Mouse (Mus musculus): ENCODE measurements around the gene Tnfrsf8.
"Not testable (repeated sequence)": the region's sequence is repeated elsewhere in the genome, so short reads cannot be mapped to it uniquely, and the experiment has no call there.

Gene Tnfrsf8

GRCm38 (mm10) chr4:145314836-145315467 lies at the start of gene Tnfrsf8:
Gene Tnfrsf8, minus strand, starts transcription at chr4:145315164.
- no peak for DNase-seq

GRCm38 (mm10) chr4:145361635-145362034 lies 46.7 kb upstream of the Tnfrsf8 start:
- not testable (repeated sequence) for DNase-seq

GRCm38 (mm10) chr4:145361065-145361464 lies 46.1 kb upstream of the Tnfrsf8 start:
- DNase-seq: no peak

- no peak for DNase-seq
Measured at GRCm38 (mm10) chr4:145360567-145360966, 45.6 kb upstream of the Tnfrsf8 start.

DNA sequence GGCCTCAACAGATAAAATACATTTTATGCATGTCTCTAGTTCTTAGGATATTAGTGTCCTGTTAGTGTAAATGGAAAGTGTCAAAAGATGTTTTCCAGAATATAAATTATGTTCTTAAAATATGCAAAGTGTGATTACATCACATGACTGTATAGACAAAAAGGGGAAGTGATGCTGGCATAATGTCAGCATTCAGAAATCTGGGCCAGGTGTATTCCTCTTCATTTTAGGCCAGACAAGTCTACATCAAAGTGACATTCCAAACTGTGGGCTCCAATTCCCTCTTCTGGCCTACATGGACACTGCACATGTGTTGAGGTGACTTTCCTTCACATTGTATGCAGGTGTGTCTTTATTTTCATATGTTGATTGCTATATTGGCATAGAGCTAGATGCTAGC lies 41.3 kb upstream of the Tnfrsf8 start:
- DNase-seq: no peak

DNA sequence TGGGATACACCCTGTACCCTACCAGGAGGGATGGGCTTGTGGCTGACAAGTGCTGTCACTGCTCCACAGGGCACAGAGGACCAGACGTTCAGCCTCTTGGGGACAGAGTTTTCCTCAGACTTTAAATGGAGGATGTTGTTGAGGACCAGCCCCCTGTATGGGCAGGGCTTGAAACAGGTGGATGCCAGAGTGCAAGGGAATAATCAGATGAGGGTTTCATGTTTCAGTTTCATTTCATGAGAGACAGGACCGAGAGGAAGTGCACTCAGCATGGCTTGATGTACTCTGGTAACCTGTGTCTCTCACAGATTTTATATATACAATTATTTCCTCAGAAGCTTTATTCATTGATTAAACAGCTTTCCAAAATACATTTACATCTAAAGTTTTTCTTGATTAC lies 38.9 kb upstream of the Tnfrsf8 start:
- no peak for DNase-seq

DNA sequence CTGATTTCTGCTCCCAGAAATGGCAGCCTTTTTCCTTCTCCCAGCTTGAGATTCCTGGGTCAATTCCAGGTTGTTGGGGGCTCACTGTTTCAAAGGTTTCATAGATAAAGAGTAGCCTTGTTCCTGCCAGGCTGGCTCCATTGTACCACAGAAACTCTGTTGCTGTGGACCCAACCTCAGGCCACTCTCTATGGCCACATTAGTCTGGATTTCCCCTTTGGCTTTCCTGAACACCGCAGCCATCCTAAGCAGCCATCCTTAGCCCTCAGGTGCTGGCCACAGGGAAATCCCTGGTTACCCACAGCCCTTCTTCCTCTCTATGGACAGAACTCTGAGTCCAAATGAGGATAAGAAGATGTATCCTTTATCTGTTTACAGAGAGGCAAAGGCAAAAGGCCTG lies 30.0 kb upstream of the Tnfrsf8 start:
- no peak for DNase-seq

DNA sequence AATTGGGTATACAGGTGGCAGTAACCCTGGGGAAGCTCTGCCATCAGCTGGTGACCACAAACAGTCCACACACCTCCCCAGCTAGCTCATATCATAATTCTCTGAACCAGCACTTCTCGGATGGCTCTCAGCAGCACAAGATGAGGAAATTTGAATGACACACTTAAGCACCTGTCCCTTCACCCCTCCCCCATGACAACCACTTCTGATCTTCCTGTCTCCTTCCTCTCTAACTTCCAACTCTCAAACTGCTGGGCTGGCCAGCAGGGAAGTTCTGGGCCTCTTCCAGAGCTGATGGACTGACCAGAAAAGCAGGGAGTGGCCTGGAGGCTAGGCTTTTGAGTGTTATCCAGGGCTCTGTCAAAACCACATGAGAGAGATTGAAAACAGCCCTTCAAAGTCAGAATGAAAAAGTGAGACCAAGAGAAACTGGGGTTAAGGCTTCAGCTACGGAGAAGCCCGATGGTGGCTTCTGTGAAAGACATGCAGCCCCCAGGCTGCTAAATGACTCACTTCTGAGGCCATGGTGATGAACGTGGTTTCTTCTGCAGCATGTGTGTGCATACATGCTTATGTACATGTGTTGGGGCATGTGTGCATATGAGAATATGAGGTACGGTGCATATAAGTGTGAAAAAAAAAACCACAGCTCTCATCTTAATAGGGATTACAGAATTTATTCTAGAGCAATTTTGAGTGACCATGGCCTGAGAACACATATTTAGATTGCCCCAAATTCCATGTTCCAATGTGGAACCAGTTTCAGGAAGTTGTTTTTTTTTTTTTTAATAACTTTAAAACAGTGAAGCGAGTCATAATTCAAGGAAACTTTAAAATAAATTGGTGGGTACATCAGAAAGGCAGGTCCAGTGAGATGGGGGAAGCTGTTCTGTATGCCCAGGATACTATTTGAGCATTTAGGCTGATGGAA lies 27.2 kb upstream of the Tnfrsf8 start:
- no peak for DNase-seq

- no peak for DNase-seq
Measured at GRCm38 (mm10) chr4:145337906-145338858, 23.2 kb upstream of the Tnfrsf8 start.

DNA sequence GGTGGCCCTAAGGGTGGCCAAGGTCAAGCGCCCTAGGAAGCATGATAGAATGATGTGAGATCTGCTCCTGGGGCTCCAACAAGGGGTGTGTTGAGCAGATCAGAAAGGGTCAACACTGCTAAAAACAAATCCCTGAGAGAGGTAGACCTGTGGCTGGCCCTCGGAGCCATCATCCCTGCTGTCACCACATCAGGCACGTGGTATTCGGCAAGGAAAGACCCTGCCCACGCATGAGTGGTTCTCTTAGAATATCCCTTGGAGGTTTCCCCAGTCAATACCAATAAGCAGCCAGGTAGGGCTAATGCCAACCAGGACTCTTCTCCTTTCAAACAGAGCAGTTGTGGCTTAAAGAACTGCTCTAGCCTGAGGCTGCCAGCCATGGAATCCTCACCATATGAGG lies 21.6 kb upstream of the Tnfrsf8 start:
- no peak for DNase-seq

DNA sequence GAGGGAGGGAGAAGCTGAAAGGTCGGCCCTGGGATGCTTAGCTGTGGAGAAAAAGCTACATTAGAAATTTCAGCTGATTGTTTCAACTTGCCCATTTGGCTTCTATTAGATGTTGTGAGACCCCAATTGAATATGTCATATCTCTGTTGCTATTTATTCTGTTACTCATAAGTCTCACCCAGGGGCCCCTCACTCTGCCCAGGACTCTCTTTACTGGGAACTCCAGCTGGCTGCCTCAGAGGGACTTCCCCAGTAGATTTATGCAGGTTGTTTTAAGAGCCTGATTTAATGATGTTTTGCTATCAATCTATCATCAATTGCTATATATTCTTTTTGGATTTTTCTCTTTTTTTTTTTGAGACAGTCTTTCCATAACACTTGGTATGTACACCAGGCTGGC lies 21.1 kb upstream of the Tnfrsf8 start:
- DNase-seq: no peak

DNA sequence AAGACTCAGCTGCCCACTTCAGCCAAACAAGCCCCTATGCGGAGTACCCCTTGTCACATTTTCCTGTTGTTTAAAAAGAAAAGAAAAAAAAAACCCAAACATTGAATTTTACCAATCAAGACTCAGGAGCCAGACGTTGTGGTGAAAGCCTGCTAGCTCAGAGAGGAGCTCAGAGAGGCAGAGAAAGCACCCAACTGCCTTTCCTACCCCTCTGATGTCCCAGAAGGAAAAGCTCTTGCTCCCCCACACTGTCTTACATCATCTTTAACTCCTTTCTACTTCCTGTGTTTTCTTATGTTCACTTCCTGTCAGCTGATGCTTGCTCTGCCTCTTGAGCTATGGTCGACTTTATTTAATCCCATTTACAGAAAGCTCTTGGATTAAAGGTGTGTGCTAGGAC lies 8.7 kb upstream of the Tnfrsf8 start:
- DNase-seq: no peak

DNA sequence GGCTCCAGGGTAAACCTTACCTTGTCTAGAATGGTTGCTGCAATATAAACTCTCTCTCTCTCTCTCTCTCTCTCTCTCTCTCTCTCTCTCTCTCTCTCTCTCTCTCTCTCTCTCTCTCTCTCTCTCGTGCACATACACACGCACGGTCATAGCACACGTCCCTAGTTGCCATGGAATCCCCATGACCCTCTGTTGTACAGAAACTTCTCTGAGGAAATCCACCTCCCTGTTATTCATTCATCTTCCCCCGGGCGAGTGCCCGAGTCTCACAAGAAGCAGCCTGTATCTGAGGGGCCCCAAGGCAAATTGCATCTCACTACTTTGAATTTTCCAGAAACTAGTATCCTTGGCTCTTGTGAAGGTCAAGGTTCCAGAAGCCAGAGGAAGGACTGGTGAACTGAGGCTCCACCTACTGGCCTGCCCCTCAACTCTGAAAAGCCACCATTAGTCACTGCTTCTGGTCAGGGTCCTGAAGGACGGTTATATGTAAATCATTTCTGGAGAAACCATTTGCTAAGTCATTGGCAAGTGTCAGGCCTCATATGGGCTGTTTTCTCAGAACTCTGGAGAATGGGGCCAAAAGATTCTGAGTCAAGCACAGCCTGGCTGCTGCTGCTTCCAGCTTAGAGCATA lies 8.1 kb upstream of the Tnfrsf8 start:
- no peak for DNase-seq

- DNase-seq: no peak
Measured at GRCm38 (mm10) chr4:145322211-145322610, 7.2 kb upstream of the Tnfrsf8 start.

DNA sequence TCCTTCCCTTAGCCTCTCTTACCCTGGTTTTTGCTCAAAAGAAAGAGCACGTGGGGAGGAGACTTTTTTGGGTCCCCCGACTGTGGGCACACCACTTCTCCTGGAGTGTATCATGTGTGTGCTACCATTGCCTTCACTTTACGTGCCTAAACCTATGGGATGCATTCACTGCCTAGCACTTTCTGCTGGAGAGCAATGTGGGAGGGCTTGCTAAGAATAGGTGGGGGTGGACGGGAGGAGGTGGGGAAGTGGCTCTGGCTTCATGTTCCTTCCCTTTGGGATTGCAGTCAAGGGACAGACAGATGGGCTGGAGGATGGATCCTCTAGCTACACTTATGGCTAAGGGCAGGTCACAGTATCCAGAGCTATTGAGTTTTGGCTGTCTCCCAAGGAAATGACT lies 5.7 kb upstream of the Tnfrsf8 start:
- no peak for DNase-seq

GRCm38 (mm10) chr4:145319274-145320226 lies 4.6 kb upstream of the Tnfrsf8 start:
- no peak for DNase-seq

- DNase-seq: no peak
Measured at GRCm38 (mm10) chr4:145316708-145317107, 1.7 kb upstream of the Tnfrsf8 start.

GRCm38 (mm10) chr4:145313966-145314365 lies 998 bp downstream of the Tnfrsf8 start:
- no peak for DNase-seq

DNA sequence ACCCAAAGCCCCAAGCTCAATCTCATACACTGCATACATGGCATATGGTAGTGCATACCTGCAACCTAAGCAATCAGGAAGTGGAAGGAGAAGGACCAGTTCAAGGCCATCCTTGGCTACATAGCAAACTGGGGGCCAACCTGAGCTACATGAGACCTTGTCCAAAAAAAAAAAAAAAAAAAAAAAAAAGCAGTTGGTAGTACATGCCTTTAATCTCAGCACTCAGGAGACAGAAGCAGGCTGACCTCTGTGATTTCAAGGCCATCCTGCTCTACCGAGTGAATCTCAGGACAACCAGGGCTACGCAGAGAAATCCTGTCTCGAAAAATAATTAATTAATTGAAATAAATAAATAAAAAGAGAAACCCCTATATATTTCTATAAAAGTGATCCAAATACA lies 1.7 kb downstream of the Tnfrsf8 start:
- no peak for DNase-seq

GRCm38 (mm10) chr4:145312530-145312929 lies 2.4 kb downstream of the Tnfrsf8 start:
- no peak for DNase-seq

DNA sequence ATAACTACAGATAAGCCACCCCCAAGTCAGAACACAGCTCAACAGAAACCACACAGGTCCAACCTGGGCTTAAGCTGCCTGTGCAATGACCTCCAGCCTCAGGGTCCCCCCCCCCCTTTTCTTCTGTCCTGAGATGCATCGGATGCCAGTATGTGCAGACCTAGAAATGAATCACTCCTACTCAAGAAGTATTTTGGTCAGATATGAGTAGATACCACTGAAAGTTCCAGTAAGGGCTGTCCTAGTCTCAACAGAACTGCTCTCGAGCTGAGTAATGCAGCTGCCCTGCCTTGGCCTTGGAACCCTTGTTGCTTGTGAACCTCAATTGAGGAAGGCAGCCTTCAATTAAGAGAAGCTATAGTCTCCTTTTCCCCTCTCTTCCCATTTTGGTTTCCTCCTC lies 4.1 kb downstream of the Tnfrsf8 start:
- no peak for DNase-seq
